Mouse (Mus musculus) megakaryocyte, embryonic 14.5 days (primary cell): ENCODE results near the gene Coq2.

Source experiments
- FLI1 ChIP-seq: IDR thresholded peaks from 2 replicates; pipeline ENCODE4 v1.6.1; 2012; ENCODE audit warnings: low read length, inconsistent platforms, mixed read lengths
- GATA1 ChIP-seq: IDR thresholded peaks from 3 replicates; pipeline ENCODE4 v1.6.1; 2012; ENCODE audit warnings: mixed read lengths, low read length, inconsistent platforms, borderline replicate concordance

GRCm38 (mm10) chr5:100700861-100701620 lies 26.1 kb upstream of the Coq2 start:
- TF ChIP-seq GATA1 (no peak), FLI1 (no peak)
